9 mouse cellular contexts compared by ENCODE assay signal in the genomic region with DNA sequence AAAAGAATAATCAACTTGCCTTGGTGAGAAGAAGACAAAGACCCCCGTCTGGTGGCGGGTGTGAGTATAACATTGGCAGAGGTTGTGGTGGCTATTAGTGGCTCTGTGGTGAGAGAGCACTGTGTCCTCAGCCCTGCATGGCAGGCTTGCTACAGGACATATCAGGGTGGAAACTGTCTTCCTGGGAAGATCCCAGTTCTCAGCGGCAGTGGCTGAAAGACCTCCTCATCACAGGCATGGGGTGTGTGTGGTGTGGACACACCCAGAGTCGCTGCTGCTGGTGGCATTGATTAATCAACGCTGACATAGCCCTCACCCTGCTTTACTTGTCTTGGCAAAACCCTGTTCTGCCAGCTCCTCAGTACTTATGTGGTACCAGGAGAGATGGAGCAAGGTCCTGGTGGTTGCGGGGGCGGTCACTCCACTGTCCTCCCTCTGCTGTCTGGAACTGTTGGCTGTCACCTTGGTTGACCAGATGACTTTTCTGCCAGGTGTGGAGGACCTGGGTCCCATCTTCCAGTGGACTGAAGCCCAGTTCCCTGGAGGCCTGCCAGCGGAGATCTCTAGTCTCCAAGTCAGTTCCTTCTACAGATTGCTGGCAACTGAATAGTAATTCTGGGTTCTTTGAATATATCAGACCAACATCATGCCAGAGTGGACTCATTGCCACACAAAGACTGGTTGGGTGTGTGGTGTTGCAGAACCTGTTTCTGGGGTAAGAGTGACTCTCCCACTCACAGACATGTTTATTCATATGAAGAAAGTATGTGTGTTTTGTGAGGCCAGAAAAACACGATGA. TPM values are rescaled to one million over a fixed set of nuclear protein-coding genes. Genes with fewer than 3 reads are reported as not detected.
DNase-seq lines count a peak whose midpoint lies in the region; ATAC-seq lines count a peak whose summit lies in the region.
"Had no signal": no experiment of that assay in that cellular context is flagged by ENCODE, and none has a peak within 500 bp of the region (broad histone marks: within the 10 kb centered on the region; RNA-seq: fewer than 3 reads in every experiment).

No protein-coding gene starts in this region.

- H3K4me3 ChIP-seq in heart, embryonic 10.5 days: no peak overlapping the region
- H3K4me3 ChIP-seq in midbrain, embryonic 11.5 days (ENCODE audit: low read depth, low read length): no peak overlapping the region
- no peak overlapping the region for H3K4me3 ChIP-seq in midbrain, embryonic 15.5 days

- no peak overlapping the region for H3K9ac ChIP-seq in midbrain, embryonic 11.5 days (ENCODE audit: low read length)
- no peak overlapping the region for H3K9ac ChIP-seq in midbrain, embryonic 15.5 days

- H3K9me3 ChIP-seq in heart, embryonic 10.5 days: no peaks in the 10 kb centered on the region
- no peaks in the 10 kb centered on the region for H3K9me3 ChIP-seq in midbrain, embryonic 11.5 days (ENCODE audit: control insufficient read depth, low read length)
- no peaks in the 10 kb centered on the region for H3K9me3 ChIP-seq in midbrain, embryonic 15.5 days

- H3K4me1 ChIP-seq in heart, embryonic 10.5 days: peaks cover 75% of the 10 kb centered on the region
- H3K4me1 ChIP-seq in midbrain, embryonic 11.5 days (ENCODE audit: control insufficient read depth, insufficient read depth, low read length): peaks cover 29% of the 10 kb centered on the region
- peaks cover 16% of the 10 kb centered on the region for H3K4me1 ChIP-seq in midbrain, embryonic 15.5 days

- H3K4me2 ChIP-seq in midbrain, embryonic 11.5 days: no peak overlapping the region
- H3K4me2 ChIP-seq in midbrain, embryonic 15.5 days: no peak overlapping the region

- peak; percentile 26 to 31 for DNase-seq in heart, postnatal 14 days
- DNase-seq in heart, embryonic 10.5 days (ENCODE audit: low spot score): no peak
- no peak for DNase-seq in midbrain, embryonic 11.5 days (ENCODE audit: low spot score, missing footprints)
- no peak for DNase-seq in spleen, adult 12 weeks (ENCODE audit: low spot score)
- DNase-seq in retina, postnatal 1 day: no peak
- DNase-seq: gastrocnemius, postnatal 25 days had no signal

- H3K27me3 ChIP-seq in heart, embryonic 10.5 days (ENCODE audit: insufficient read depth, poor library complexity, severe bottlenecking): no peaks in the 10 kb centered on the region
- no peaks in the 10 kb centered on the region for H3K27me3 ChIP-seq in midbrain, embryonic 11.5 days (ENCODE audit: control insufficient read depth, insufficient read depth, low read length)
- H3K27me3 ChIP-seq in midbrain, embryonic 15.5 days (replicated peaks): no peaks in the 10 kb centered on the region

- no peaks in the 10 kb centered on the region for H3K36me3 ChIP-seq in heart, embryonic 10.5 days
- H3K36me3 ChIP-seq in midbrain, embryonic 11.5 days (ENCODE audit: control insufficient read depth, insufficient read depth, low read length): no peaks in the 10 kb centered on the region
- no peaks in the 10 kb centered on the region for H3K36me3 ChIP-seq in midbrain, embryonic 15.5 days (replicated peaks)

- no peak overlapping the region for H3K27ac ChIP-seq in heart, embryonic 10.5 days
- H3K27ac ChIP-seq in midbrain, embryonic 11.5 days (ENCODE audit: low read depth, low read length): no peak overlapping the region
- H3K27ac ChIP-seq in midbrain, embryonic 15.5 days: no peak overlapping the region

- intact Hi-C loops in heart, postnatal 14 days (cut with DNase I): no loop called here

- WGBS in heart, embryonic 10.5 days: 79% methylated on average over 9 of the region's 9 CpGs
- WGBS in midbrain, embryonic 11.5 days: 81% methylated on average over 9 of the region's 9 CpGs
- 77% methylated on average over 9 of the region's 9 CpGs for WGBS in midbrain, embryonic 15.5 days

- 0 out of 2 replicates have a peak, but pooled peaks have one; percentile 26 for ATAC-seq in midbrain, embryonic 11.5 days (ENCODE audit: low FRiP score)
- no peak for ATAC-seq in midbrain, embryonic 15.5 days (replicated peaks)
- peak; percentile 18 to 43; a peak in 3 of 4 replicates for ATAC-seq in hematopoietic stem cell, adult 5-6 weeks (replicated peaks in 1 of 2; ENCODE audit: insufficient read depth in 1 of 2, low FRiP score in 2 of 2, low TSS enrichment in 1 of 2, low read depth in 1 of 2, poor library complexity in 2 of 2, severe bottlenecking in 2 of 2)
- ATAC-seq in megakaryocyte progenitor cell, adult 5-6 weeks (replicated peaks; ENCODE audit: poor library complexity): peak; percentile 51

RNA-seq across cellular contexts. Expression of a gene that starts 7.3 kb away (rescaled TPM):
- total RNA-seq in heart, postnatal 14 days (2021): 10 to 100 TPM; 23.4 to 23.6 TPM
- 11.2 and 16.8 TPM in 2 replicates for polyA plus RNA-seq in heart, embryonic 10.5 days (2016; fragmentation: Nextera tagmentation; extraction: Ambion mirVana)
- 17.0 and 17.6 TPM in 2 replicates for polyA plus RNA-seq in midbrain, embryonic 11.5 days (2014; fragmentation: Nextera tagmentation; extraction: Ambion mirVana)
- polyA plus RNA-seq in midbrain, embryonic 15.5 days (2015; fragmentation: Nextera tagmentation; extraction: Ambion mirVana): 9.0 and 10.4 TPM in 2 replicates
- 46.6 and 58.7 TPM in 2 replicates for total RNA-seq in hematopoietic stem cell, adult 5-6 weeks (2017)
- 23.5 and 23.6 TPM in 2 replicates for total RNA-seq in megakaryocyte progenitor cell, adult 5-6 weeks (2015)
- total RNA-seq in megakaryocyte progenitor cell, adult 5-6 weeks (2017): 20.9 and 21.8 TPM in 2 replicates

Comparison
In these comparisons a context has a peak if more than half of its experiments do, and no peak if none do; other contexts are left out.
1. DNase-seq: peak in heart, postnatal 14 days (2 of 2); none in heart, embryonic 10.5 days (single experiment), midbrain, embryonic 11.5 days (single experiment), spleen, adult 12 weeks (single experiment) and retina, postnatal 1 day (single experiment).